Mouse (Mus musculus) myocyte (in vitro differentiated cells): ENCODE results near the gene Krt36. TPM values are rescaled to one million over a fixed set of nuclear protein-coding genes. Genes with fewer than 3 reads are reported as not detected.

ENCODE experiments used
- H3K27me3 ChIP-seq: one replicate; pipeline ENCODE4 v1.6.1; 2011; ENCODE audit not compliant: control insufficient read depth, insufficient read depth, insufficient read length
- H3K36me3 ChIP-seq: one replicate; pipeline ENCODE4 v1.6.1; 2011; ENCODE audit not compliant: control insufficient read depth, insufficient read depth
- H3K4me2 ChIP-seq: one replicate; pipeline ENCODE4 v1.6.1; 2011; ENCODE audit warnings: low read depth, control low read depth
- H3K4me3 ChIP-seq: one replicate; pipeline ENCODE4 v1.5.1; 2011; ENCODE audit warnings: mild to moderate bottlenecking, control low read depth, moderate library complexity
- H3K79me2 ChIP-seq: one replicate; pipeline ENCODE4 v1.6.1; 2011; ENCODE audit not compliant: control insufficient read depth, insufficient read depth
- H3ac ChIP-seq: one replicate; pipeline ENCODE4 v1.6.1; 2011; ENCODE audit not compliant: control insufficient read depth, insufficient read length
- CEBPB ChIP-seq: IDR thresholded peaks from 2 replicates; pipeline ENCODE4 v1.6.1; 2011; ENCODE audit warnings: mild to moderate bottlenecking, moderate library complexity; ENCODE audit not compliant: poor library complexity, insufficient read depth, severe bottlenecking
- E2F4 ChIP-seq: IDR thresholded peaks from one replicate; pipeline ENCODE4 v1.6.1; 2011; ENCODE audit warnings: mild to moderate bottlenecking, control low read depth, moderate library complexity; ENCODE audit not compliant: insufficient read depth
- MAX ChIP-seq: IDR thresholded peaks from one replicate; pipeline ENCODE4 v1.6.1; 2011; ENCODE audit warnings: low read depth, mild to moderate bottlenecking, control low read depth
- MYOD1 ChIP-seq, 3 experiments: IDR thresholded peaks; one replicate each; pipeline ENCODE4 v1.6.1; 2011; ENCODE audit warnings: control low read depth in 2 of 3, low read depth in 2 of 3, mild to moderate bottlenecking in 2 of 3, moderate library complexity in 1 of 3; ENCODE audit not compliant: insufficient read length in 2 of 3, control insufficient read depth in 1 of 3
- MYOG ChIP-seq, 3 experiments: IDR thresholded peaks; one replicate each; pipeline ENCODE4 v1.6.1; 2011; ENCODE audit warnings: control low read depth in 2 of 3, low read depth in 2 of 3, mild to moderate bottlenecking in 2 of 3; ENCODE audit not compliant: insufficient read length in 2 of 3, control insufficient read depth in 1 of 3, insufficient read depth in 1 of 3
- POLR2A ChIP-seq: IDR thresholded peaks from one replicate; pipeline ENCODE4 v1.6.1; 2011; ENCODE audit warnings: low read depth, mild to moderate bottlenecking, control low read depth, moderate library complexity; ENCODE audit not compliant: insufficient read length
- POLR2AphosphoS2 ChIP-seq: IDR thresholded peaks from one replicate; pipeline ENCODE4 v1.6.1; 2011; ENCODE audit warnings: low read depth, control low read depth; ENCODE audit not compliant: insufficient read length
- REST ChIP-seq: IDR thresholded peaks from one replicate; pipeline ENCODE4 v1.6.1; 2011; ENCODE audit warnings: mild to moderate bottlenecking, control low read depth, moderate library complexity; ENCODE audit not compliant: insufficient read depth, insufficient read length
- SRF ChIP-seq: IDR thresholded peaks from one replicate; pipeline ENCODE4 v1.6.1; 2011; ENCODE audit warnings: low read depth; ENCODE audit not compliant: control insufficient read depth, insufficient read length
- TCF12 ChIP-seq: IDR thresholded peaks from one replicate; pipeline ENCODE4 v1.6.1; 2011; ENCODE audit warnings: mild to moderate bottlenecking, control low read depth; ENCODE audit not compliant: poor library complexity, insufficient read depth, severe bottlenecking
- TCF3 ChIP-seq: IDR thresholded peaks from one replicate; pipeline ENCODE4 v1.6.1; 2011; ENCODE audit warnings: low read depth, control low read depth; ENCODE audit not compliant: insufficient read length
- USF1 ChIP-seq: IDR thresholded peaks from one replicate; pipeline ENCODE4 v1.6.1; 2011; ENCODE audit warnings: low read depth, mild to moderate bottlenecking, control low read depth, moderate library complexity
- polyA plus RNA-seq: library from polyadenylated mRNA; unstranded; fragments of >200 nt; fragmentation: generic; extraction: Trizol; gene quantifications from one replicate; pipeline ENCODE4 v1.2.1, GENCODE M21; 2012; ENCODE audit warnings: missing spikeins

The Krt36 gene
- polyA plus RNA-seq, 1 experiment = not detected

GRCm38 (mm10) chr11:100088378-100089025, 16.9 kb downstream of the Krt36 start:
- Histone ChIP-seq H3K4me2 (no peak overlapping the region), H3ac (no peak overlapping the region), H3K27me3 (peaks cover 9% of the 10 kb centered on the region), H3K79me2 (no peaks in the 10 kb centered on the region), H3K4me3 (no peak overlapping the region), H3K36me3 (no peaks in the 10 kb centered on the region)
- TF ChIP-seq POLR2AphosphoS2 (no peak), TCF3 (no peak), CEBPB (no peak), REST (no peak), MYOD1 (IDR thresholded peaks at IDR 0.05; ENCODE audit: control insufficient read depth in 1 of 3, insufficient read length in 2 of 3, low read depth in 2 of 3) (no peak), SRF (no peak), MAX (no peak), E2F4 (no peak)

DNA sequence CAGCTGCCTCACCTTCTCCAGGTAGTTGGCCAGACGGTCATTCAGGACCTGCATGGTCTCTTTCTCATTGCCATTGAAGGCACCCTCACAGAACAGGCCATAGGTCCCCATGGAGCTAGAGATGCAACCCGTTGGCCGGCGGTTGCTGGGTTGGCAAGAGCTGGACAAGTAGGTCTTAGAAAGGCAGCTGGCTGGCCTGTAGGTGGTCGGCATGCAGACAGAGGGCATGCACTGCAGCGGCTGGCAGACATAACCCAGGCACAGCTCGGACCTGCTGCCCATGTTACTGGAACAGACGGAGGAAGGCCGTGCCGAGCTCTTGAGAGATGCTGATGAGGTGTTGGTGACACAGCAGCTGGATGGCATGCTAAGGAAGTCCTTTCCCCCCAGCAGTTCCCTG, 17.6 kb downstream of the Krt36 start, which contains the start of gene Krt32:
Gene Krt32, minus strand, starts transcription at position 366 of the 400 bp plus-strand sequence.
- no peaks in the 10 kb centered on the region for H3K36me3 ChIP-seq
- H3K4me2 ChIP-seq = no peak within 1 kb of the TSS
- TF ChIP-seq MYOG (IDR thresholded peaks at IDR 0.05; ENCODE audit: control insufficient read depth in 1 of 3, insufficient read depth in 1 of 3, insufficient read length in 2 of 3, low read depth in 2 of 3) = no peak
- TF ChIP-seq TCF12 = no peak
- TF ChIP-seq REST = no peak
- TF ChIP-seq TCF3 = no peak
- TF ChIP-seq E2F4 = no peak
- TF ChIP-seq CEBPB = no peak
- no peak for TF ChIP-seq SRF
- no peak for TF ChIP-seq MYOD1 (IDR thresholded peaks at IDR 0.05; ENCODE audit: control insufficient read depth in 1 of 3, insufficient read length in 2 of 3, low read depth in 2 of 3)
- no peak for TF ChIP-seq USF1
- no peak for TF ChIP-seq MAX
- no peak for TF ChIP-seq POLR2AphosphoS2
- no peak for TF ChIP-seq POLR2A
- H3K27me3 ChIP-seq = peaks cover 9% of the 10 kb centered on the region
- no peak within 1 kb of the TSS for H3K4me3 ChIP-seq
- H3K79me2 ChIP-seq = no peaks in the 10 kb centered on the region
- H3ac ChIP-seq = no peak within 1 kb of the TSS

GRCm38 (mm10) chr11:100073873-100074272, 31.6 kb downstream of the Krt36 start:
- H3K4me3 ChIP-seq = no peak overlapping the region
- TF ChIP-seq E2F4 = no peak
- no peak for TF ChIP-seq USF1
- no peak for TF ChIP-seq MYOD1 (IDR thresholded peaks at IDR 0.05; ENCODE audit: control insufficient read depth in 1 of 3, insufficient read length in 2 of 3, low read depth in 2 of 3)
- H3K4me2 ChIP-seq = no peak overlapping the region
- no peak overlapping the region for H3ac ChIP-seq
- H3K36me3 ChIP-seq = no peaks in the 10 kb centered on the region
- no peaks in the 10 kb centered on the region for H3K27me3 ChIP-seq
- H3K79me2 ChIP-seq = no peaks in the 10 kb centered on the region

DNA sequence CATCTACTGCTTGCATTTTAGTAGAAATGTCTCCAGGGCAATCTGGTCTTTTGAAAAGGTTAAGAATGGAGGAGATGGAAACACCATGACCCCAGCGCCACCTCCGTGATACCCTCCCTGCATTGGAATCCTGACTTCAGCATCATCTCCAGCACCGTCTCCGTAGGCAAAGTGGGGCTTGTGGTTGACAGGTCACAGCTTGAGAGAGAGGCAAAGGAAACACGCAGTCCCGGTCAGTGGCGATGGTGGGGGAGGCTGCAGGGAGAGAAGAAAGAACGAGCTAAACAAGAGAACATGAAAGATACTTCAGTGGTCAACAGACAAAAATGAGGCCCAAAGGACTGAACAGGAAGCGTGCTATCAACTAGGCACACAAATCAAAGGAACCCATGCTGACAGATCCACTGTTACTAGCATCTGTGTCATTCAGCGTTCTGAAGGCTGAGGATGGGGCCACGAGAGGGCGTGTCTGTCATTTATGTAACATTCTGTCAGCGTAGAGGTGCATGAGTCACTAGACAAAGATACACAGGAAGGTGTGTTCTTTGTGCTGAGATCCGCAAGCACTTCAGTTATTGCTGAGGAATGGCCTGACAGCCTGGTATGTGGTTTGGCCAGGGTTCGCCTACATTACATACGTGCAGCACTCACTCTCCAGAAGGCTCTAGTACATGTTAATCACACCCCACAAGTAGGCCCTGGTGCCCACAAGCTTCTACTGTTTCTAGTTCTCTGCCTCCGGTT, 38.0 kb downstream of the Krt36 start:
- H3K4me2 ChIP-seq = no peak overlapping the region
- TF ChIP-seq REST = no peak
- TF ChIP-seq TCF3 = no peak
- no peak for TF ChIP-seq MYOG (IDR thresholded peaks at IDR 0.05; ENCODE audit: control insufficient read depth in 1 of 3, insufficient read depth in 1 of 3, insufficient read length in 2 of 3, low read depth in 2 of 3)
- no peak for TF ChIP-seq USF1
- TF ChIP-seq TCF12 = no peak
- no peak for TF ChIP-seq POLR2A
- no peak for TF ChIP-seq MYOD1 (IDR thresholded peaks at IDR 0.05; ENCODE audit: control insufficient read depth in 1 of 3, insufficient read length in 2 of 3, low read depth in 2 of 3)
- TF ChIP-seq MAX = no peak
- no peaks in the 10 kb centered on the region for H3K36me3 ChIP-seq
- H3K4me3 ChIP-seq = no peak overlapping the region
- no peak overlapping the region for H3ac ChIP-seq
- no peaks in the 10 kb centered on the region for H3K79me2 ChIP-seq
- no peaks in the 10 kb centered on the region for H3K27me3 ChIP-seq

DNA sequence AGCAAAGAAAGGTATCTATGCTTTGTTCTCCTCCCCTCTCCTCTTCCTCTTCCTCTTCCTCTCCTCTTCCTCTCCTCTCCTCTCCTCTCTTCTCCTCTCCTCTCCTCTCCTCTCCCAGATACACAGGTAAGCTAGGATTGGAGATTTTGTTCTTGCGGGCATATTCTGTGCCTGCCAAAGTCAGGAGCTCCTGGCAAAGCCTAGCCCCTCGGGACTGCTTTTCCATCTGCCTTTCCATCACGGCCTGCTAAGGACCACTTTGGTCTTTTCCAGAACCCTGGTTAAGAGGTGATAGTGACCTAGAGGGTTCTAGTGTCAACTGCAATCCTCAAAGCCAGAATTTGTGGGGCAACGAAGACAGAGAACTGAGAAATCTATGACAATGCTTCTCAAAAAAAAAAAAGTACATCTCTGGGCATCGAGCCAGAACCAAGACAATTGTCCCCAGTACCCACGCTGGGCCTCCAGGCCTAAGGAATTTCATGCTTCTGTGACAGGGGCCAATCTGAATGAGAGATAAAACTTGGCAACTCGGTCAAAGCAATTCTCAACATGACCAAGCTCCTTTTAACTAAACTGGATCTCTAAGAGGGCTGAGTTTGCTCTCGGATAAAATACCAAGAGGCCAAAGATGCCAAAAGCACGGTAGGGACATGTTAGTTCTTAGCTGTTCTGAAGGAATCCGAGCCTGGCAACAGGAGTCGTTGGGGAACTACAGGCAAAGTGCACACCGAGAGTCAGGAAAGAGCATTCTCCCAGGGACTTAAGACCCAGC, 39.0 kb downstream of the Krt36 start:
- H3K79me2 ChIP-seq = no peaks in the 10 kb centered on the region
- TF ChIP-seq USF1 (no peak), REST (no peak), CEBPB (no peak), MYOG (IDR thresholded peaks at IDR 0.05; ENCODE audit: control insufficient read depth in 1 of 3, insufficient read depth in 1 of 3, insufficient read length in 2 of 3, low read depth in 2 of 3) (no peak), E2F4 (no peak), TCF3 (no peak), MYOD1 (IDR thresholded peaks at IDR 0.05; ENCODE audit: control insufficient read depth in 1 of 3, insufficient read length in 2 of 3, low read depth in 2 of 3) (no peak), POLR2AphosphoS2 (no peak), TCF12 (no peak), POLR2A (no peak), SRF (no peak), MAX (no peak)
- H3K36me3 ChIP-seq = no peaks in the 10 kb centered on the region
- H3K4me2 ChIP-seq = no peak overlapping the region
- no peak overlapping the region for H3ac ChIP-seq
- H3K4me3 ChIP-seq = no peak overlapping the region
- no peaks in the 10 kb centered on the region for H3K27me3 ChIP-seq
